ENCODE assay signal across 8 mouse cellular contexts in the genomic region with DNA sequence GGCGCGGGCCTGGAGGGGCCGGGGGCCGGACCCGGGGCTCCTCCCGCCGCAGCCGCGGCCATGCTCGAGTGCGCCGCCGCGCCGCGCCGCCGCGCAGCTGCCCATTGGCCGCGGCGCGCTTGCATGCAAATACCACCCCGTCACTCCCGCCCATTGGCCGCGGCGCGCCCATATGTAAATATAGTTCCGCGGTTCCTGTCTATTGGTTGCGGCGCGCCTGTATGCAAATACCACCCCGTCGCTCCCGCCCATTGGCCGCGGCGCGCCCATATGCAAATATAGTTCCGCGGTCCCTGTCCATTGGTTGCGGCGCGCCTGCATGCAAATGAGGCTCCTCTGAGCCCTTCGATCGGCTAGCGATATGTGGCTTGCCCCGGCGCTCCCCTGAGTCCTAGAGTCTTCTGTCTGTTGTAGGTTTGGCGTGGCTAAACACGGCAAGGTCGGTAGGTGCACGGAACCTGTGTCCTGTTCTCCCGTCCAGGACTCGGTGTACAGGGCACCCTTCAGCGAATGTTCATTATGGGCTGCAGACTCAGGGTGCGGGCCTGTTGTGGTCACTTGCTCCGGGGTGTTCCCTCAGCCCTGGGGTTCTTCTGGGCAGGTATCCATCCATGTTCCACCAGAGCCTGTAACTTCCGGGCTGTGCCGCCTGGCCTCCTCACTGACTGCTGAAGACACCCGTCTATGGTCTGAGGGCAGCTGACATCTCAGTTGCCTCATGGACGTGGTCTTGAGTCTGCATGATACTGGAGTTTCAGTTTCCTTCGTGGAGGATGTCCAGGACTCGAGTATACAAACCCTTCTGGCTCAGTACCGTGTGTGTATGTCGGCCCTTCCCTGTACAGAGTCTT. TPM values are rescaled to one million over a fixed set of nuclear protein-coding genes. Genes with fewer than 3 reads are reported as not detected.
DNase-seq lines count a peak whose midpoint lies in the region; ATAC-seq and TF ChIP-seq lines count a peak whose summit lies in the region.

Gene Cables2 (minus strand): TSS at position 103 of the 851 bp plus-strand sequence.

- TF ChIP-seq RAD21 in CH12.LX (IDR thresholded peaks at IDR 0.05; ENCODE audit: low read depth, low read length): no peak

- H3K4me1 ChIP-seq in CH12.LX (ENCODE audit: control insufficient read depth in 1 of 2, insufficient read depth in 2 of 2): peaks cover 26 to 53% of the 10 kb centered on the region in 2 experiments
- peaks cover 7% of the 10 kb centered on the region for H3K4me1 ChIP-seq in forebrain, embryonic 11.5 days (replicated peaks; ENCODE audit: control insufficient read depth, insufficient read depth, low read length)
- H3K4me1 ChIP-seq in heart, embryonic 16.5 days (ENCODE audit: control insufficient read depth, insufficient read depth, low read length): peaks cover 32% of the 10 kb centered on the region
- peaks cover 64% of the 10 kb centered on the region for H3K4me1 ChIP-seq in liver, embryonic 15.5 days (replicated peaks)
- peaks cover 21% of the 10 kb centered on the region for H3K4me1 ChIP-seq in neural tube, embryonic 12.5 days

- no peak for TF ChIP-seq CTCF in CH12.LX (conservative IDR thresholded peaks at IDR 0.05 in 1 of 2, IDR thresholded peaks at IDR 0.05 in 1 of 2; ENCODE audit: low read depth in 2 of 2, low read length in 2 of 2)

- H3K9ac ChIP-seq in CH12.LX (ENCODE audit: insufficient read depth, low read depth): peak within 1 kb of the TSS; percentile 85
- peak within 1 kb of the TSS; percentile 86 for H3K9ac ChIP-seq in forebrain, embryonic 11.5 days (ENCODE audit: low read length)
- peak within 1 kb of the TSS; percentile 95 for H3K9ac ChIP-seq in heart, embryonic 16.5 days (ENCODE audit: low read length)
- peak within 1 kb of the TSS; percentile 91 for H3K9ac ChIP-seq in liver, embryonic 15.5 days
- H3K9ac ChIP-seq in neural tube, embryonic 12.5 days: peak within 1 kb of the TSS; percentile 99

- dilution Hi-C loops in CH12.LX (cut with MboI; ENCODE audit: extremely low pct_ligation_motif_present, extremely low pct_unique_long_range_greater_than_20kb, low sequenced_read_pairs): no loop called here

- peak; percentile 59; the same call in 1 of the 2 replicates for TF ChIP-seq POLR2A in CH12.LX (IDR thresholded peaks at IDR 0.05; ENCODE audit: low read depth, low read length)

- H3K27me3 ChIP-seq in CH12.LX (replicated peaks): peaks cover 45% of the 10 kb centered on the region
- peaks cover 2% of the 10 kb centered on the region; the same call in 1 of the 2 replicates for H3K27me3 ChIP-seq in forebrain, embryonic 11.5 days (ENCODE audit: control insufficient read depth, insufficient read depth, low read length)
- no peaks in the 10 kb centered on the region for H3K27me3 ChIP-seq in heart, embryonic 16.5 days (ENCODE audit: control insufficient read depth, insufficient read depth, low read length)
- peaks cover 11% of the 10 kb centered on the region; the same call in 1 of the 2 replicates for H3K27me3 ChIP-seq in liver, embryonic 15.5 days
- peaks cover 4% of the 10 kb centered on the region for H3K27me3 ChIP-seq in neural tube, embryonic 12.5 days (replicated peaks)

- in situ Hi-C loops in CH12.LX (cut with MboI; ENCODE audit: low pct_ligation_motif_present, low pct_unique_long_range_greater_than_20kb, low sequenced_read_pairs): loop anchor here (5.0 to 10.0 kb wide), 2 partner anchors 69 to 301 kb away; no protein-coding TSS in a partner anchor

- 0 out of 2 replicates have a peak, but pooled peaks cover 6% of the 10 kb centered on the region for H3K79me2 ChIP-seq in CH12.LX (replicated peaks; ENCODE audit: control insufficient read depth, extremely low read depth, insufficient read depth, poor library complexity, severe bottlenecking)

- TF ChIP-seq EP300 in CH12.LX (IDR thresholded peaks at IDR 0.05; ENCODE audit: low read length): peak; percentile 87

- peak; percentile 93 for ATAC-seq in forebrain, embryonic 11.5 days (replicated peaks; ENCODE audit: low FRiP score)
- peak; percentile 92 for ATAC-seq in heart, embryonic 16.5 days (replicated peaks; ENCODE audit: extremely low read depth, insufficient read depth, low FRiP score)
- peak; percentile 94 for ATAC-seq in liver, embryonic 15.5 days (ENCODE audit: insufficient read depth)
- peak; percentile 95 for ATAC-seq in neural tube, embryonic 12.5 days (ENCODE audit: low FRiP score, low read depth)

- H3K36me3 ChIP-seq in CH12.LX (replicated peaks in 1 of 2; ENCODE audit: control insufficient read depth in 1 of 2, insufficient read depth in 1 of 2, low read length in 1 of 2): peaks cover 4 to 10% of the 10 kb centered on the region in 2 experiments
- H3K36me3 ChIP-seq in forebrain, embryonic 11.5 days (ENCODE audit: control insufficient read depth, insufficient read depth, low read length): no peaks in the 10 kb centered on the region
- peaks cover 3% of the 10 kb centered on the region; the same call in 1 of the 2 replicates for H3K36me3 ChIP-seq in heart, embryonic 16.5 days (ENCODE audit: control insufficient read depth, insufficient read depth)
- 0 out of 2 replicates have a peak, but pooled peaks cover 9% of the 10 kb centered on the region for H3K36me3 ChIP-seq in liver, embryonic 15.5 days (replicated peaks)
- peaks cover 17% of the 10 kb centered on the region; the same call in 1 of the 2 replicates for H3K36me3 ChIP-seq in neural tube, embryonic 12.5 days

- peak; percentile 97 for DNase-seq in CH12.LX (ENCODE audit: extremely low read depth)
- peak; percentile 91 for DNase-seq in c-Kit-positive CD71-positive TER-119-negative erythroid progenitor cells, embryonic 14.5 days (ENCODE audit: low read depth)
- peak; percentile 98 for DNase-seq in forebrain, embryonic 11.5 days (ENCODE audit: low spot score)
- DNase-seq in kidney, postnatal 36 days: peak; percentile 95 to 97
- DNase-seq in telencephalon, adult 2 months (ENCODE audit: low read depth, low spot score): peak; percentile 95

- H3K9me3 ChIP-seq in CH12.LX (replicated peaks; ENCODE audit: low read length): no peaks in the 10 kb centered on the region
- no peaks in the 10 kb centered on the region for H3K9me3 ChIP-seq in forebrain, embryonic 11.5 days (ENCODE audit: control insufficient read depth, low read length)
- no peaks in the 10 kb centered on the region for H3K9me3 ChIP-seq in heart, embryonic 16.5 days (replicated peaks; ENCODE audit: control insufficient read depth, low read length)
- no peaks in the 10 kb centered on the region for H3K9me3 ChIP-seq in liver, embryonic 15.5 days (replicated peaks)
- no peaks in the 10 kb centered on the region for H3K9me3 ChIP-seq in neural tube, embryonic 12.5 days

- H3K4me2 ChIP-seq in CH12.LX (ENCODE audit: insufficient read depth, low read depth, poor library complexity, severe bottlenecking): peak within 1 kb of the TSS; percentile 52
- peak within 1 kb of the TSS; percentile 94 for H3K4me2 ChIP-seq in forebrain, embryonic 11.5 days (ENCODE audit: low read depth, low read length, severe bottlenecking)
- H3K4me2 ChIP-seq in heart, embryonic 16.5 days (ENCODE audit: low read depth, low read length): peak within 1 kb of the TSS; percentile 92
- peak within 1 kb of the TSS; percentile 98 for H3K4me2 ChIP-seq in liver, embryonic 15.5 days
- H3K4me2 ChIP-seq in neural tube, embryonic 12.5 days (replicated peaks): peak within 1 kb of the TSS; percentile 97

- peak within 1 kb of the TSS; percentile 73 to 81 (median 77) for H3K4me3 ChIP-seq in CH12.LX (replicated peaks in 1 of 3; ENCODE audit: low read depth in 2 of 3, low read length in 2 of 3, poor library complexity in 1 of 3)
- peak within 1 kb of the TSS; percentile 84 for H3K4me3 ChIP-seq in forebrain, embryonic 11.5 days (ENCODE audit: low read depth, low read length)
- peak within 1 kb of the TSS; percentile 87 for H3K4me3 ChIP-seq in heart, embryonic 16.5 days (ENCODE audit: low read length)
- H3K4me3 ChIP-seq in liver, embryonic 15.5 days (replicated peaks): peak within 1 kb of the TSS; percentile 82
- peak within 1 kb of the TSS; percentile 94 for H3K4me3 ChIP-seq in neural tube, embryonic 12.5 days

- WGBS in forebrain, embryonic 11.5 days: 8% methylated on average over 67 of the region's 68 CpGs
- 5% methylated on average over 67 of the region's 68 CpGs for whole genome bisulfite sequencing in heart, embryonic 16.5 days
- WGBS in liver, embryonic 15.5 days (ENCODE audit: insufficient replicate concordance): 4% methylated on average over 67 of the region's 68 CpGs
- 7% methylated on average over 68 of the region's 68 CpGs for WGBS in neural tube, embryonic 12.5 days

- H3K27ac ChIP-seq in CH12.LX (ENCODE audit: insufficient read depth, low read depth): peak within 1 kb of the TSS; percentile 6; the same call in 1 of the 2 replicates
- no peak within 1 kb of the TSS for H3K27ac ChIP-seq in forebrain, embryonic 11.5 days (ENCODE audit: low read depth, low read length)
- H3K27ac ChIP-seq in heart, embryonic 16.5 days (ENCODE audit: low read length): peak within 1 kb of the TSS; percentile 71
- H3K27ac ChIP-seq in liver, embryonic 15.5 days (replicated peaks): peak within 1 kb of the TSS; percentile 82
- H3K27ac ChIP-seq in neural tube, embryonic 12.5 days: no peak within 1 kb of the TSS

TF ChIP-seq in CH12.LX, 34 proteins besides CTCF, POLR2A, EP300 and RAD21:
- TF ChIP-seq NRF1 (IDR thresholded peaks at IDR 0.05; ENCODE audit: low read depth, low read length) (peak; percentile 80), HCFC1 (IDR thresholded peaks at IDR 0.05; ENCODE audit: low read depth, low read length) (peak; percentile 29; the same call in 1 of the 2 replicates), ZC3H11A (IDR thresholded peaks at IDR 0.05; ENCODE audit: low read depth, low read length) (no peak), GABPA (IDR thresholded peaks at IDR 0.05; ENCODE audit: insufficient replicate concordance, low read depth, low read length) (no peak), TCF12 (IDR thresholded peaks at IDR 0.05; ENCODE audit: low read depth, low read length) (peak; percentile 66), ELF1 (IDR thresholded peaks at IDR 0.05; ENCODE audit: low read depth, low read length) (peak; percentile 57), MYC (IDR thresholded peaks at IDR 0.05; ENCODE audit: low read depth, low read length) (no peak), RCOR1 (conservative IDR thresholded peaks at IDR 0.05; ENCODE audit: low read depth, low read length) (no peak), MEF2A (IDR thresholded peaks at IDR 0.05; ENCODE audit: borderline replicate concordance, low read depth, low read length) (0 out of 2 replicates have a peak, but pooled peaks have one; percentile 5), CHD2 (IDR thresholded peaks at IDR 0.05; ENCODE audit: low read length) (peak; percentile 79)

RNA-seq across cellular contexts. Expression of gene Cables2, which starts in this region (rescaled TPM):
- total RNA-seq in CH12.LX (2012; rRNA removed) (16.9 and 17.2 TPM in 2 replicates), CH12.LX (2014; rRNA removed) (13.0 and 13.3 TPM in 2 replicates)
- polyA plus RNA-seq in CH12.LX (2012; ENCODE audit: insufficient read length, low read depth): 24.5 and 29.9 TPM in 2 replicates
- polyA plus RNA-seq in forebrain, embryonic 11.5 days (2014; fragmentation: Nextera tagmentation; extraction: Ambion mirVana): 16.8 and 18.7 TPM in 2 replicates
- 6.1 and 9.9 TPM in 2 replicates for polyA plus RNA-seq in heart, embryonic 16.5 days (2015; fragmentation: Nextera tagmentation; extraction: Ambion mirVana)
- 3.4 and 3.5 TPM in 2 replicates for polyA plus RNA-seq in liver, embryonic 15.5 days (2015; fragmentation: Nextera tagmentation; extraction: Ambion mirVana)
- polyA plus RNA-seq in neural tube, embryonic 12.5 days (2016; fragmentation: Nextera tagmentation; extraction: Ambion mirVana): 26.3 and 28.7 TPM in 2 replicates

Comparison
In these comparisons a context has a peak if more than half of its experiments do, and no peak if none do; other contexts are left out.
1. H3K27ac ChIP-seq: peak in CH12.LX (single experiment), heart, embryonic 16.5 days (single experiment) and liver, embryonic 15.5 days (single experiment); none in forebrain, embryonic 11.5 days (single experiment) and neural tube, embryonic 12.5 days (single experiment).
2. Peak in every context shown above with its lines, with median percentiles within 50 percentile points of each other: DNase-seq, H3K4me2 ChIP-seq, H3K4me3 ChIP-seq, H3K9ac ChIP-seq and ATAC-seq.